Mouse (Mus musculus) kidney, embryonic 14.5 days (tissue): ENCODE measurements around the gene Prdm11. TPM values are rescaled to one million over a fixed set of nuclear protein-coding genes. Genes with fewer than 3 reads are reported as not detected.

Experiments used
- ATAC-seq: fragments of 200-750 bp; cut with Nextera tagmentation; 2 replicates; pipeline ENCODE4 v1.8.0; 2017; ENCODE audit warnings: moderate number of reproducible peaks, mild to moderate bottlenecking, moderate TSS enrichment, moderate library complexity; ENCODE audit not compliant: low FRiP score, low TSS enrichment
- H3K27ac ChIP-seq: fragments of 300-500 bp; sonication (generic); 2 replicates; pipeline ENCODE4 v1.5.1; 2014; ENCODE audit warnings: low read depth, mild to moderate bottlenecking, low read length, moderate library complexity, mixed read lengths
- H3K27me3 ChIP-seq: fragments of 300-500 bp; sonication (generic); 2 replicates; pipeline ENCODE4 v1.6.1; 2014; ENCODE audit warnings: mild to moderate bottlenecking, low read length; ENCODE audit not compliant: control insufficient read depth, insufficient read depth
- H3K36me3 ChIP-seq: fragments of 300-500 bp; sonication (generic); 2 replicates; pipeline ENCODE4 v1.6.1; 2014; ENCODE audit warnings: low read length, mixed read lengths; ENCODE audit not compliant: control insufficient read depth, insufficient read depth
- H3K4me1 ChIP-seq: fragments of 300-500 bp; sonication (generic); 2 replicates; pipeline ENCODE4 v1.6.1; 2014; ENCODE audit warnings: low read length, mixed read lengths; ENCODE audit not compliant: control insufficient read depth, insufficient read depth
- H3K4me2 ChIP-seq: fragments of 300-500 bp; sonication (generic); replicated peaks from 2 replicates; pipeline ENCODE4 v1.6.1; 2014; ENCODE audit warnings: low read depth, mild to moderate bottlenecking, low read length
- H3K4me3 ChIP-seq: fragments of 300-500 bp; sonication (generic); 2 replicates; pipeline ENCODE4 v1.5.1; 2014; ENCODE audit warnings: mild to moderate bottlenecking, low read length
- H3K9ac ChIP-seq: fragments of 300-500 bp; sonication (generic); 2 replicates; pipeline ENCODE4 v1.6.1; 2014; ENCODE audit warnings: low read depth, mild to moderate bottlenecking, low read length, moderate library complexity
- H3K9me3 ChIP-seq: fragments of 300-500 bp; sonication (generic); 2 replicates; pipeline ENCODE4 v1.6.1; 2016; ENCODE audit warnings: low read length; ENCODE audit not compliant: control insufficient read depth
- WGBS: fragments of 180-500 bp; shearing (Covaris S2); extraction: QIAGEN DNeasy Blood & Tissue Kit; methylation state at CpG from one replicate; pipeline ENCODE4 v1.1.7; 2014; 5-methylcytosine and 5-hydroxymethylcytosine counted together
- polyA plus RNA-seq: library from polyadenylated mRNA; unstranded; fragments of >200 nt; fragmentation: Nextera tagmentation; extraction: Ambion mirVana; gene quantifications from 2 replicates; pipeline ENCODE4 v1.2.1, GENCODE M21; 2014

The Prdm11 gene
- polyA plus RNA-seq, 1 experiment from 2014 or later: 4.3 TPM

DNA sequence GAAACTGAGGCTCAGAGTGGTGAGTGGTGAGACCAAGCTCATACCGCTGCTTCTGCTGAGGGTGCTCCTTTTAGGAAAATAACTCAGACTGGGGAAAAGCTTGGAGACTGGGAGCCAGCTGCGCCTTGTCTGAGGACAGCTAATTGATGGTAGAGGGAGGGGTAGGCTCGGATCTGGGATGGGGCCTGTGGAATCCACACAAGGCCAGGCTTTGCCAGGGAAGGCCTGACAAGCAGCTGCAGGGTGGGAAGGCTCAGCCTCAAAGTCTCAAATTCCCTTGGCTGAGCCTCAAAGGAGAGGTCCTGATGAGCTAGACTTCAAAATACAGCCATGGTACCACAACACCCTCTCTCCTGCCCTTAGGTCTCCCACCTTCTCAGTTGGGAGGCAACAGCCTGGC, 36.9 kb upstream of the Prdm11 start:
- Histone ChIP-seq H3K27me3 (no peaks in the 10 kb centered on the region), H3K36me3 (no peaks in the 10 kb centered on the region), H3K27ac (peak overlapping the region; percentile 37; the same call in 1 of the 2 replicates), H3K9me3 (no peaks in the 10 kb centered on the region), H3K4me1 (peaks cover 12% of the 10 kb centered on the region; the same call in 1 of the 2 replicates), H3K4me3 (no peak overlapping the region), H3K4me2 (no peak overlapping the region), H3K9ac (no peak overlapping the region)
- ATAC-seq: peak; percentile 79
- 22% methylated on average over 3 of the region's 3 CpGs for WGBS

GRCm38 (mm10) chr2:93080871-93081608, 35.1 kb upstream of the Prdm11 start:
- H3K36me3 ChIP-seq: no peaks in the 10 kb centered on the region
- peak overlapping the region; percentile 32; the same call in 1 of the 2 replicates for H3K27ac ChIP-seq
- H3K4me3 ChIP-seq: no peak overlapping the region
- no peak overlapping the region for H3K4me2 ChIP-seq
- H3K27me3 ChIP-seq: no peaks in the 10 kb centered on the region
- ATAC-seq: no peak
- H3K4me1 ChIP-seq: peaks cover 12% of the 10 kb centered on the region; the same call in 1 of the 2 replicates
- H3K9ac ChIP-seq: no peak overlapping the region
- 42% methylated on average over 5 of the region's 5 CpGs for WGBS
- H3K9me3 ChIP-seq: no peaks in the 10 kb centered on the region

- Histone ChIP-seq H3K27ac (no peak overlapping the region), H3K9me3 (no peaks in the 10 kb centered on the region), H3K4me1 (peaks cover 10% of the 10 kb centered on the region; the same call in 1 of the 2 replicates), H3K36me3 (no peaks in the 10 kb centered on the region), H3K9ac (no peak overlapping the region), H3K4me2 (no peak overlapping the region), H3K4me3 (no peak overlapping the region), H3K27me3 (no peaks in the 10 kb centered on the region)
- no peak for ATAC-seq
- WGBS: 79% methylated on average over 4 of the region's 4 CpGs
These were observed 33.4 kb upstream of the Prdm11 start for GRCm38 (mm10) chr2:93079394-93079793.

DNA sequence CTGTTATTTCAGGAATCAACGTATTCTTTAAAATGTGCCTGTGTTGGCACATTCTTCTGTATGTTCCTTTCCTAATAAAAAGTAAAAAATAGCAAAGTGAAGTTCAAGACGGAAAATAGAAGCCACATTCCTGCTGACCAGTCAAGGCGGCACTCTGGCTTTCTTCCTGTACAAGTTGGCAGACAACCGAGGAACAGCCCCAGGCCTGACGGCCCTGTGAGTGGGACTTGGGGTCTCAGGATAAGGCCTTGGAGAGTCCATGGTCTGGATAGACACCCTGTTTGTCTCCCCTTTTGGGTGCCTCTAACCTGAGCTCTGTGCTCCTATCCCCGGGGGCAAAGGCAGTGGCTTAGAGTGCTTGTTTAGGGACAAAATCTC, 30.6 kb upstream of the Prdm11 start:
- no peaks in the 10 kb centered on the region for H3K27me3 ChIP-seq
- ATAC-seq: no peak
- WGBS: 76% methylated on average over 6 of the region's 6 CpGs

GRCm38 (mm10) chr2:93075738-93076577, 30.0 kb upstream of the Prdm11 start:
- Histone ChIP-seq H3K27me3 (no peaks in the 10 kb centered on the region), H3K36me3 (no peaks in the 10 kb centered on the region), H3K4me1 (no peaks in the 10 kb centered on the region), H3K27ac (no peak overlapping the region), H3K9ac (no peak overlapping the region), H3K4me2 (no peak overlapping the region), H3K4me3 (no peak overlapping the region), H3K9me3 (no peaks in the 10 kb centered on the region)
- ATAC-seq: peak; percentile 61
- 46% methylated on average over 15 of the region's 15 CpGs for WGBS

More for the DNA sequence above, 30.6 kb upstream of the Prdm11 start:
- Histone ChIP-seq H3K4me2 (no peak overlapping the region), H3K9me3 (no peaks in the 10 kb centered on the region), H3K9ac (no peak overlapping the region), H3K4me1 (no peaks in the 10 kb centered on the region), H3K36me3 (no peaks in the 10 kb centered on the region), H3K4me3 (no peak overlapping the region), H3K27ac (no peak overlapping the region)

DNA sequence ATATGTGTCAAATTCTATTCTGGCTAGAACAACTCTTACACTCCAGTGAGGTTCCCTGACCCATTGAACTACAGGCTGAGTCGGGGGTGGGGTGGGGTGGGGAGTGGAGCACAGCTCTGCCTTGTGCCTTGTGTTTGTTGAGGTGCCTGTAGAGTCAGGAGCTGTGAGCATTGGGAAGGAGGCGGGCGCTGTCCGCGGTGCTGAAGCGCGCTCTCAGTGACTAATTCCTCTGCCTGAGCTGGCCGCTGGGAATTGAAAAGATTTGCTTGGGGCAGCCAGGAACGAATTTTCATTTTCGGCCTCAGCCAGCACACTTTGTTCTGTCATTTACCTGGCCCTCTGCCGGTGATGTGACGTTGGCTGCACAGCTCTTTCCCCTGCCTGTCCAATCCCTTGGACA, 25.7 kb upstream of the Prdm11 start:
- Histone ChIP-seq H3K4me1 (no peaks in the 10 kb centered on the region), H3K9me3 (no peaks in the 10 kb centered on the region), H3K4me2 (no peak overlapping the region), H3K27ac (no peak overlapping the region), H3K36me3 (no peaks in the 10 kb centered on the region), H3K27me3 (no peaks in the 10 kb centered on the region), H3K4me3 (no peak overlapping the region), H3K9ac (no peak overlapping the region)
- peak; percentile 56 for ATAC-seq
- WGBS: 4% methylated on average over 12 of the region's 12 CpGs

DNA sequence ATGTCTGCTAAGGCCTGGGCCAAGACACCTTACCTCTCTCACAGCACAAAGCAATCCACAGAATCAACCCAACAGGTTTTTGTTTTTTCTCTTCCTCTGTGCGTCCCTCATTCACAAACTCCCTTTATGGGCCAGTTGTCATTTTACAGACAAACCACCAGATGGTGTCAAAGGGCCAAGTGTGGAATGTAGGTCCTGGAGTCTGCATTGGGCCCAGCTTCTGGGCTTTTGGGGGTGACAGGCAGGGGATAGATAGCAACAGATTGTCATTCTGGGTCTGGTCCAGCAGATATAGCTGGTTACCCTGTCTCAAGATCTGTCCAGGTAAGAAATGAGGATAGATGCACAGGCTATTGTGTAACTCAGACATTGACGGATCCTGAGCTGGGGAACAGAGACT, 23.0 kb upstream of the Prdm11 start:
- no peak for ATAC-seq
- Histone ChIP-seq H3K9ac (no peak overlapping the region), H3K36me3 (no peaks in the 10 kb centered on the region), H3K4me1 (no peaks in the 10 kb centered on the region), H3K4me2 (no peak overlapping the region), H3K27ac (no peak overlapping the region), H3K27me3 (no peaks in the 10 kb centered on the region), H3K4me3 (no peak overlapping the region), H3K9me3 (no peaks in the 10 kb centered on the region)
- 43% methylated on average over 2 of the region's 2 CpGs for WGBS

DNA sequence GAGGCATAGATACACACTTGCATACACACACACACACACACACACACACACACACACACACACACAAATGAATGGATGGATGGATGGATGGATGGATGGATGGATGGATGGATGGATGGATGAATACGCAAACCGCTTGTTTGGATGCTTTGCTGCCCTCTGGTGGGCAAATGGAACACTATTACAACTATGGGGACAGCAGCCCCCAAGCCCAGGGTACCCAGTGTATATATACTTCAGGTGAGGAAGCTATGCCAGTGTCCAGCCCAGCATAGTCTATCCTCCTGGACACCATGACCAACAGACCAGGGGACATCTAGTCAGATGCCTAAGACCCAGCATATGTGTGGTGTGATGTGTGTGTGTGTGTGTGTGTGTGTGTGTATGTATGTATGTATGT, 17.4 kb upstream of the Prdm11 start:
- Histone ChIP-seq H3K4me3 (no peak overlapping the region), H3K9me3 (no peaks in the 10 kb centered on the region), H3K27me3 (no peaks in the 10 kb centered on the region), H3K27ac (no peak overlapping the region), H3K36me3 (no peaks in the 10 kb centered on the region), H3K4me2 (no peak overlapping the region), H3K9ac (no peak overlapping the region), H3K4me1 (no peaks in the 10 kb centered on the region)
- 20% methylated on average over 2 of the region's 2 CpGs for WGBS
- peak; percentile 49; the same call in 1 of the 2 replicates for ATAC-seq

- ATAC-seq: no peak
- Histone ChIP-seq H3K4me3 (no peak overlapping the region), H3K9ac (no peak overlapping the region), H3K4me2 (no peak overlapping the region), H3K4me1 (peaks cover 4% of the 10 kb centered on the region), H3K27ac (no peak overlapping the region), H3K36me3 (no peaks in the 10 kb centered on the region), H3K9me3 (peaks cover 2% of the 10 kb centered on the region; the same call in 1 of the 2 replicates), H3K27me3 (no peaks in the 10 kb centered on the region)
- WGBS: 38% methylated on average over 1 of the region's 1 CpGs
These were observed 5.9 kb upstream of the Prdm11 start for GRCm38 (mm10) chr2:93051873-93052272.
